Mouse (Mus musculus): ENCODE data around the gene Spats2.

Spats2 gene

DNA sequence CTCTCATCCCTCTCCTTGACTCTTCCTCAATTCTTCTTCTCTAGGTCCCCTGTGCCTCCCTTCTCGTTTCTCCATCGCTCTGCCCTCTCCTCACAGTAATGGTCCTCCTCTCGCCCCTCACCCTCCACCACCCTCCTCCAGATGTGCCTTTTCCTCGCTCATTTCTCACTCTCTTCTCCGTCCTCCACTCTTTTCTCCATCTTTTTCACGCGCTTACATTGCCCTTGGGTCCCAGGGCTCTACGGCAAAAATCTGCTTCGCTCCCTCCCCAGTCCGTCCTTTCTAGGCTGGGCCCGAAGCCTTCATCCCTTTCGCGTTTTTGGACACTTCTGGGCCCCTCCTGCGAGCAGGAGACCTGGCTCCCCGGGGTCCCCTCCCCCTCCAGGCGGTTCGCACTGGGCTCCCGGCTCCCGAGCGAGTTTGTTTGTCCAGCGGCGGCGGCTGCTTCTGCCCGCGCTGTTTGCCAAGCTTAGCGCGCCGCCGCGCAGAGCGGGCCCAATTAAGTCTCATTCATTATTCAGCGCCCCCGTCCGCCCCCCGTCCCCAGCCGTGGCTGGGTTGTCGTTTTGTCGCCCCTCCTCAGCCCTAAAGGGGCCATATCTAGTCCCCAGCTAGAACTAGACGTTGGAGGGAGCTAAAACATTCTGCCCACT is 27.8 kb upstream of the Spats2 start:
- in situ Hi-C loops (cut with MseI, MboI): no loop called here

DNA sequence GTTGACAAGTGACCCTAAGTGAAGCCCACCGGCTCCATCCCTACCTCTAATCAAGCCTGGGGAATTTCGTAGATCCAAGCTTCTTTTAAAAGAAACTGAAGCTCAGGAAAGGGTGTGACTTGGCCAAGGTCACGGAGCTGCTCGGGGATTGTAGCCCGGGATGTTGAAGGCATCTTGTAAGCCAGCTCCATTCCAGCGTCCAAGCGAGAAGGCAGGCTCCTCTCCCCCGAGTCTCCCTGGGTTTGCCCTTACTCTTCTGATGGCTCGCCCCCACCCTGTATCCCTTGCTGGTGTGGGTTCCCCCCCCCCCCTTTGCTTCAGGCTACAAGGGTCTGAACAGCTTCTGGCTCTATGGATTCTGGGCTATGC is 27.2 kb upstream of the Spats2 start:
- in situ Hi-C loops (cut with MseI, MboI): no loop called here

DNA sequence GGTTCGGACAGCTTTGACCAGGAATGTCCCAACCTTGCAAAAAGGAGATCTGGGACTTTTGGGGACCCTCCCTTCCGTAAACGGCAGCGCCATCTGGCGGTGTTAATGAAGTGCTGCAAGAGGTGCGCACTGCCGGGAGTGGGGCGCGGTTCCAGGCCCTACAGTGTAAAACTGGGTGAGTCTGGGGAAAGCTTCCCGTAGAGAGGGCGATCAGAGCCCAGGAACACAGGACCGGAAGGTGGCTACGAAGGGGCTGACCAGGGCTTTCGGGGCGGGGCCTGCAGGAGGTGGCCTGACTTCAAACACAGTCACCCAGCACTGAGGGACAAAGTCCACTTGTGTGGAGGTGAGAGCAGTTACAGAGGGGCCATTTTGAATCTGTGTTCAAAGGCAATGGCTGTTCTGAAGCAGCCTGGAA is 26.6 kb upstream of the Spats2 start:
- in situ Hi-C loops (cut with MseI, MboI): no loop called here

DNA sequence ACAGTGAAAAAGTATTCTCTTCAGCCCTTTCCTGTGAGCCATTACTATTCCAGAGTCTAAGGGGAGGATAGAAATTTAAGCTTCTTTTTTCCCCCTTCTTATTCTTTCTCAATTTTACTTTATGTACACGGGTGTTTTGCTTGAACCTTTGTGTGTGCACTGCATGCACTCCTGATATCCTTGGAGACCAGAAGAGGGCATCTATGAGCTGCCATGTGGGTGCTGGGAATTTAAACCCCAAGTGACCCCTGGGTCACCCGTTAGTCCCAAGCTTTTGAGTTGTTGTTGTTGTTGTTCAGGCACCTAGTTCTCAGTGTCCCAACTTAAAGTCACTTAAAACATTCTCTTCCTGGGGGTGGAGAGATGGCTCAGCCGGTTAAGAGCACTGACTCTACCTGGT is 25.7 kb upstream of the Spats2 start:
- in situ Hi-C loops (cut with MseI, MboI): no loop called here

DNA sequence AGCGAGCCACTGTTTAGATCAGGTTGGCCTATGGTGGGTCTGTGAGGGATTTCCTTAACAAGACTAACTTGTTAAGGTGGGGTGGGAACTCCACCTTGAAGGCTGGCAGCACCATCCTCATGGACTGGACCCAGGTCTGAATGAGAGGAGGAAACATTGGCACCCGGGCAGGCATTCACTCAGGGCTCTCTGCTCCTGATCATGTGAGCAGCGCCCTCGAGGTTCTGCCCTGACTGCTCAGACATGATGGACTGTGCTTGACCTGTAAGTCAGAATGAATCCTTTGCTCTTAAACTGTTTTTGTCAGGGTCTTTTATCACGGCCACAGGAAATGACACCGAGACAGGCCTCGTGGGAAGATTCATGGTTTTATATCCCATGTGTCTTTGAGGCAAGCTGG is 20.5 kb upstream of the Spats2 start:
- in situ Hi-C loops (cut with MseI, MboI): no loop called here

DNA sequence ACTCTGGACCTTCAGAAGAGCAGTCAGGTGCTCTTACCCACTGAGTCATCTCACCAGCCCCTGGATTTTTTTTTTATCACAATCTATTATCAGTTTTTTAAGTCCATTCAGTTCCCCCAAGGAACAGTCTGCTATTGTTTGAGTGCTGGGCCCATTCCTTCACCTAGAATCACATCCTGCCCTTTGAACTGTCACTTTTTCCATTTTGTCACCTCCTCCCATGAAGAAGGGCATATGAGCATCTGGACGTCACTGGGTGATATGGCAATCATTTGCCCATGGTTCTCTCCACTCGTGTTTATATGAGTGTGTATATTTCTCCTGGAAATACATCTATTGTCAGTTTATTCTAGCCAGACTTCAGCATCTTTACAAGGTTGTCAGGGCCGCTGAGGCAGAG is 17.9 kb upstream of the Spats2 start:
- in situ Hi-C loops (cut with MseI, MboI): no loop called here

DNA sequence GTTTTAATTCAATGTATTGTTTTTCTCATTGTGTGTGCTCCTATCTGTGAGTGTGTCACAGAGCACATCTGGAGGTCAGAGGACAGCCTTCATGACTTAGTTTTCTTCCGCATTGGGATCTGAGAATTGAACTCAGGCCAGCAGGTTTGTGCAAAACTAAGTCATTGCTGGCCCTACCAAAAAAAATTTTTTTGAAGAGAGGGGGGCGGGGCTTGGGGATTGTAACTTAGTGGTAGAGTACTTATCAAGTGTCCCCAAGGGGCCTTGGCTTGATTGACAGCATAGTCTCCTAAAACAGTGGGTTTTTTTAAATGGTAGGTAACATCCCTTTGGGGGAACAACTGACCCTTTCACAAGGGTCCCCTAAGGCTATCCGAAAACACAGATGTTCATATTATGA is 14.6 kb upstream of the Spats2 start:
- in situ Hi-C loops (cut with MseI, MboI): no loop called here

DNA sequence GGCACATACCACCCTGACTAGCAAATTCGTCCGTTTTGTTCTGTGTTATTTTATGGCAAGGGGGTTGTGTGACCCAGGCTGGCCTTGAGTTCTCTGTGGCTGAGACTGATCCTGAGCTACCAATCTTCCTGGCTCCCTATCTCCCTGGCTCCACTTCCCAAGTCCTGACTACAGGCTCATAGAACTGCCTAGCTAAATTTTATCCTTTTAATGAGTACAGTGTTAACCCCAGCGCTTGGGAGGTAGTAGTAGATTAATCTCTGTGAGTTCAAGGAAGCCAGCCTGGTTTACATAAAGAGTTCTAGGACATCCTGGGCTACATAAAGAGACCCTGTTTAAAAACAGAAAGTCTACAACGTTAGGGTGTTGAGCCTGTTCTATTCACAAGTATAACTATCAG is 13.9 kb upstream of the Spats2 start:
- in situ Hi-C loops (cut with MseI, MboI): no loop called here

DNA sequence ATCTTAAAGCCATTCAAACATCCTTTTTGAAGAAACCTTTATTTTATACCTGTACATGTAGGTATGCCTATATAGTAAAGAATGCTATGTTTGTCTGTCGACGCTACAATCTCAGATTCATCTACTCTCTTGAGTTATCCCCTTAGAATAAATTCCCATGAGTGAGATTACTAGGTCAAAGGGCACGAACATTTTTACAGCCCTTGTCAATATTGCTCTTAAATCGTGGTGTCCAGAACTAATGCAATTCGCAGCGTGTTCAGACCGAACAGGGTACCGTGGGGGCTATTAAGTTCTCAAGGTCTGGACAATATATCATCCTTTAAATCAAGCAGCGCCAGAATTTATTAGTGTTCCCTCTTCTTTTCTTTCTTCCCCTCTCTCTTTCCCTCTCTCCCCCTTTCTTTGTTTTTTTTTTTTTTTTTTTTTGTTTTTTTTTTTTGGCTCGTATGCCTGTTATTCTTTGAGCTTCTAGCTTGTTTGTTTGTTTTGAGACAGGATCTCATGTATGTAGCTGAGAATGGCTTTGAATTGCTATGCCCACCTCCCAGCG is 12.8 kb upstream of the Spats2 start:
- in situ Hi-C loops (cut with MseI, MboI): no loop called here

DNA sequence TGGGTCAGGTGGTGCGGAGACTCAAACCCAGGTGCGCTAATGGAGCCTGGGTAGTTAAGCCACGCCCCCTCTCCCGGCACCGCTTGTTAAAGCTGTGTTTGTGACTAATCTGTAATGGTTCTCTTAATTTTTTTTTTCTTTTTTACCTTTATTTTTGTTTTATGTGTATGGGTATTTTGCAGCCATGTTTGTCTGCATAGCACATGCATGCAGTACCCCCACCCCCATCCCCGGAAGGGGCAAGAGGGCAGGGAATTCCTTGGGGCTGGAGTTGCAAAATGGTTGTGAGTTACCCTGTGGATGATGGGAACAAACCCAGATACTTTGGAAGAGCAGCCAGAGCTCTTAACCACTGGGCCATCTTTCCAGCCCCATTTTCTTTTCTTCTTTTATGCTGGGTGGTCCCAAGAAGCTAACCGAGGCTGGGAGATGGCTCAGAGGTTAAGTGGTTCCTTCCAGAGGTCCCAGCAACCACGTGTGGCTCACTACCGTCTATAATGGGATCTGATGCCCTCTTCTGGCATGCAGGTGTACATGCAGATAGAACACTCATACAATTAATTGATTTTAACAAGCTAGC is 12.2 kb upstream of the Spats2 start:
- in situ Hi-C loops (cut with MseI, MboI): no loop called here

DNA sequence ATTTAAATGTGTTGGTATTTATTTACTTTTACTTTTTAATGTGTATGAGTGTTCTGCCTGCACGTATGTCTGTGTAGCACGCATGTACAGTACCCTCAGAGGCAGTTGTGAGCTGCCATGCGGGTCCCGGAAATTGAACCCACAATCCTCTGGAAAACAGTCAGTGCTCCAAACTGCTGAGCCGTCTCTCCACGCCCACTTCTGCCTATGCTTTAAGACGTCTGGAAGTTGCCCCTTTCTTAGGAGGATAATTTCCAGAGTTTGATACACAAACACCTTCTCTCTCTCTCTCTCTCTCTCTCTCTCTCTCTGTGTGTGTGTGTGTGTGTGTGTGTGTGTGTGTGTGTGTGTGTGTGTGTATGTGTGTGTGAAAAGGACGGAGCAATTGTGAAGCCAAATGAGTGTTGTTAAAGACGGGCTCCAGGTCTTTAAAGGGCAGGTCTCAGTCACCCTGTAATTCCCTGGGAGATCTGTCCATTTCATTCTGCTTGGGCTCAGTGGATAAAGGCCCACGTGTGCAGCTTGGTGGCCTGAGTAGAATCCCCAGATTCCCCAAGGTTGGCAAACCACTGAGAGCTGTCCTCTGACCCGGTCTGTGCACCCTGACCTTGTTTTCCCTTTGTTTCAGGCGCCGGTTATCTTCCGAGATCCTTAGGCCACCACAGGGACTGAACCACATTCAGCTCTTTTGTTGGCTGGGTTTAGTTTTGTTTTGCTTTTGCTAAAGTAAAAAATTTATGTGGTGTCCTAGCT is 11.2 kb upstream of the Spats2 start:
- in situ Hi-C loops (cut with MseI, MboI): no loop called here

DNA sequence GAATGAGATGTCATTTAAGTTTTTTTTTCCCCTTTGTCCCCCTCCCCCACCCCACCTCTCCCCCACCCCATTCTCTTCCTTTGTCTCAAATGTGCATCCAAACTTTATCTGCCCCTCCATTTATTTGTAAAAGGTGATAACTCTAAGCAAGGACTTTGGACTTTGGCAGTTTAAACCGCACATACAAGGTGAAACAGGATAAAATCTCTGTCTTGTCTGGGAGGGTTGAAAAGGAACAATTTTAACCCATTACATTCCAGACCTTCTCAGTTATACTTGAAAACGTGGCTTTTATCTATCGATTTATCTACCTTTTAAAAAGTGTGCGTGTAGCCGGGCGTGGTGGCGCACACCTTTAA is 10.7 kb upstream of the Spats2 start:
- in situ Hi-C loops (cut with MseI, MboI): no loop called here

DNA sequence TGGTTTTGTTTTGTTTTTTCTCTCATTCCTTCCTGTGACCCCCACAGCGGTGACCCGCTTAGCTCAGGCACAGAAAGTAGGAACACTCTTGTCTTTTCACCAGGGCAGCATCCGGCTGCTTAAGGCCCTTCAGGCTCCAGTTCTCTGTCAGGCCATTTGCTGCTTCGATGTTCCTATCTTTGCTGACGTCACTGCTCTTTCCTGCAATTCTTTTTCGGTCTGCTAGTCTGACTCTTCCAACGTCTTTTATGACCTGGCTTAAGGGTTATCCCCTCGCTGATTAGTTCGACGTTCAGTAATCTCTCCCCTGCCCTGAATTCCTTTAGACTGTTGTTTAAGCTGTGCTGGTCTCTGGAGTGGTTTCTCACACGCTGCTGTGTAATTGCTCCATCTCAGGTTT is 9.2 kb upstream of the Spats2 start:
- in situ Hi-C loops (cut with MseI, MboI): no loop called here

DNA sequence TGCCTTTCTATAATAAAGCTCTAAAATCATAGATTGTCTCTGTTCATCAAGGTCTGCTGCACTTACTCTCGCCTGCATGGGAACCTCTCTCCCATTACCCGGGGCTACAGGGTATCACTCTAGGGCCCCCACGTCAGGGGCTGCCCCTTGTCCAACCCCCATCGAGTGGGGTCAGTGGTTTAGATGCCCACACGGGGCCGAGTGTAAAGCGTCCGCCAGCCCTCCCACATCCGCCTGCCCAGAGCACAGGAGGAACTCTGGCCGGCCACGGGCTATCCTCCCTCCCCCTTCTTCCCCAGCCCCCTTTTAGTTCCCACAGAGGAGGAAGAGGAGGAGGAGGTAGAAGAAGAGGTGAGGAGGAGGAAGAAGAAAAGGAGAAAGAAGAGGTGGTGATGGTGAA is 4.9 kb upstream of the Spats2 start:
- in situ Hi-C loops (cut with MseI, MboI): no loop called here

DNA sequence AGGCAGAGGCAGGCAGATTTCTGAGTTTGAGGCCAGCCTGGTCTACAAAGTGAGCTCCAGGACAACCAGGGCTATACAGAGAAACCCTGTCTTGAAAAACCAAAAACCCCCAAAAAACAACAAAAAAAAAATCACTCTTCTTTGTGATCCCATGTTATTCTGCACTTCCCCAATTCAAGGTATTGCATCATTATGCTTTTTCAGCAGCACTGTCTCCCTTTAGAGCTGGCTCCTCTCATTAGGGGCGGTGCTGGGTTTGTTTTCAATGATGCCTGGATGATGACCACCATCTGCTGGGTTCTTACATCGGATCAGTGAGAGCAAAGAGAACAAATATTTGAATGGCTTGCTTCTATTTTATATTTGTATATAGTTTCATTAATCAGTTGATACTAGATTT is 3.1 kb upstream of the Spats2 start:
- in situ Hi-C loops (cut with MseI, MboI): no loop called here

DNA sequence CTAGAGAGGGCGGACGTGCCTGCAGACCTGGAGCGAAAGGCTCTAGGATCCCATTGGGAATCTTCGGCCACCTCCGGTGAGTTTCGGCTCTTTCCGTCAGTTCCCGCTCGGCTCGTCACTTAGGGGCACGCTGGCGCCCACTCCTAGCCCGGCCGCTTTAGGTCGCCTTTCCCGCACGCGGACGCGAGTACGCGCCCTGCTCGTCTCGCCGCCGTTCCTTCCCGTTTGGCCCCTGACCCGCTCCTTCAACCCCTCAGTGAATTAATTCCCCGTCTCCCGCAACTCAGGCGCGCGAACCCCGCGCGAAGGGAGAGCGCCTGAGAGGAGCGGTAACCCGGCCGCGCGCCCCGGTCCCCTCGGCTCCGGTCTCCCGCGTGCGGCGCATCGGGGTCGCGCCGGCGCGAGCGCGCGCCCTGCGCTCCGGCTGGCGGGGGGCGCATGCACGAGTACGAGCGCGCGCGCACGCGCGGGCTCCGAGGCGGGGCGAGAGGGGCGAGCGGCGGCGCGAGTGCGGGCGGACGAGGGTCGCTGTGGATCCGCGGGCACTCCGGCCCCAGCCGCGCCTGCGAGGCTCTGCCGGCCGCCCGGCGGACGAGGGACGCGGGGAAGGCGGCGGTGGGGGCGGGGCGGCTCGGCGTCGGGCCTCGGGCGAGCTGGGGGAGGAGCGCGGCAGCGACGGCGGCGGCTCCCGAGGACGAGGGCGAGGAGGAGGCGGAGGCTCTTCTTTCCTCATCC is 532 bp downstream of the Spats2 start:
- in situ Hi-C loops (cut with MseI, MboI): no loop called here

DNA sequence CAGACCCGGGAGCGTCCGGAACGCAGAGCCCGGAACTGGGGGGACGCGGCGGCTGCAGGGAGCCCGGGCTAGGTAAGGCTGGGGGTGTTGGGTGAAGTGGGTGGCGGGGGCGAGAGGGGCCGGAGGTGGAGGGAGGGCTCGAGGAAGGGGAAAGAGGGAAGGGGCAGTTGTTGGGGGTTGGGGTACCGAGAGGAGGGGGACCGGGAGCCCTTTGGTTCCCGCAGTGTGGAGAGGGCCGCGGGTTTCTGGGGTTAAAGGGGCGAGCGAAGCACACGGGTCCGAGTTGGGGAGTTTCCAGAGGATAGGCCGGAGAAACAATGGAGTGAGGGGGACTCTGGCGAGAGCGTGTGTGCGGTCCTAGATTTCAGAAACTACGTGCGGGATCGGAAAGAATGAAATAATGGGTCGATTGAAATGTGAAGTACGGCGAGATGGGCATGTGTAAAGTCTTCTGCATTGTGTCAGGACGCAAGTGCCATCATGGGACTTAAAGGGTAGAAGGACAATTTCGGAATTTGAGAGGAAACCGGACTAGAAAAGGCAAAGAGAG is 1.2 kb downstream of the Spats2 start:
- in situ Hi-C loops (cut with MseI, MboI): no loop called here

DNA sequence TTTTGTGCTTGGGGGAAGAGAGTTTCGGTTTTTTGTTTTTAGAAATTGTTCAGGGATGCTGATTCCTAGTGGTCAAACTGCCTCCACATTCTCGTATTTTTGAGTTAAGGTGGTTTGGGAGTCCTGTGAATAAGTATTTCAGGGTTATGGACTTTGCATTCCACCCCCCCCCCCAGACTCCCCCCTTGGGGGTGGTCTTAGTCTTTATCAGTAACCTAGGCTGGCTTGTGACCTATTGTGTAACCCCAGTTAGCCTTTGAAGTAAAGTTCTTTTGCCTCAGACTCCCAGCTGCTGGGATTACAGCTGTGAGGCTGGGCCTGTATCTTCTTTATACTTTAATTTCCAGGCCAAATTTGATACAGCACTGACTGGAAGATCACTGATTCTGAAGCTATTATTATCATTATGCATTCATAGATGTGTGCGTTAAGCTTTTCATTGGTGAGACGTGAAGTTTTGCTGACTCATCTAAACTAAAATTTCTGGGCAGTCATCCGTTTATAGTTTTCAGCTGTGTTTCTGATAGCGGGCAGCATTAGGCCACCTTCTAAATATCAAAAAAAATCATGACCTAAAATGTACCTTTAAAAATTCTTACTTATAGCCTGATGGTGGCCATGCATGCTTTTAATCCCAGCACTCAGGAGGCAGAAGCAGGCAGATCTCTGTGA is 2.3 kb downstream of the Spats2 start:
- in situ Hi-C loops (cut with MseI, MboI): no loop called here

DNA sequence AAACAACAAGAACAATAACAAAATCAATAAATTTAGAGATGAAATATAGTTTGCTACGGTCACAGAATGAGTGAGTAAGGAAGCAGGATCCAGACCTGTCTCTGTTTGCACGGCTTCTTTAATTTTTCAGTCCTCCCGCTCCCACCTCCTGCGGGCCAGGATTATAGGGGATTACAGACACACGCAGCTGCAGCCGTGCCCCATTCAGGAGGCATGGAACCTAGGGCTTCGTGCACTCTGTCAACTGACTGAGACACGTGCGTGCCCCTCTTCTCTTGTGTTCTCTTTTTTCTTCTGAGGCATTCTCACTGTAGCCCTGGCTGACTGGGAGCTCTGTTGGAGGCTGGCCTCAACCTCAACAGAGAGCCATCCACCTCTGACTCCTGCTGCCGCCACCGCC is 3.7 kb downstream of the Spats2 start:
- in situ Hi-C loops (cut with MseI, MboI): no loop called here

DNA sequence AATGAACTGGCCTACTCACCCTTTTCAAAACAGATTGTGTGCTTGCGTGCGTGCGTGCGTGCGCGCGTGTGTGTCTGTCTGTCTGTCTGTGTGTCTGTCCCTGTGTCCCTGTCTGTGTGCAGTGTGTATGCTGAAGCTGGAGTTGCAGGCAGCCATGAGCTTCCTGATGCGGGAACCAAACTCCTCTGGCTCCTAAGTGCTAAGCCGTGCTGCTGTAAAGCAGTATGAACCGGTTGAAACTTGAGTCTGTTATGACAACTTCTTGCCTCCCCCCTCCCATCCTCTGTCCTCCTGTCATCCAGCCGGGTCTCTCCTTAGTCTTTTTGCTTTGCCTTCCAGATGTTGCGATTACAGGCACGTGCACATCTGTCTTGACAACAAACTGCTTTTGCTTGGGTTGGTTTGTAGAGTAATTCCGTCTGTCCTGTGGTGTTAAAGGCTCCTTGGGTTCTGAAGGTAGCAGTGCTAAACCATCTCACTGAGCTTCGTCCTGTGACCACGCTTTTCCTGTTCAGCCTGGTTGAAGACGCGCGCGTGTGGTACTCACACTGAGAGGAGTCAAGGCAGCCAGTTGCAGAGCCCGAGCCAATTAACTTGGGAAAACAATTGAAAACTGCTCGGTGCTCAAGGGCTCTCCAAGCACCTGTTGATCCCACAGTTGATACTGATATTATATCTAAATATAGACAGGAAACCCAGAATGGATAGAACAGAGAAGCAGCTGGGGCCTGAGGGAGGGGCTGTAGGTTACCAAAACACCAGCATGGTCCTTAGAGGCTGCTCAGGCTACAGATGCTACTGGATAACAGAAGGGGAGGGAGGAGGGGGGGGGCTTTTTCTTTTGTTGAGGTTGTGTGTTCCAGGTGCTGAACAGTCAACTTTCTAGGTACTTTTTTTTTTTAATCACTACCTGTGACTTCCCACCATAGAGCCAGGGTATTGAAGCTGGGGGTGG is 4.5 kb downstream of the Spats2 start:
- in situ Hi-C loops (cut with MseI, MboI): no loop called here

Measured in mouse trophoblast stem cell (cell line).